ENCODE assay signal across 12 mouse cellular contexts in genomic region chr9:37329456-37329855, GRCm38 (mm10). TPM values are rescaled to one million over a fixed set of nuclear protein-coding genes. Genes with fewer than 3 reads are reported as not detected.
DNase-seq lines count a peak whose midpoint lies in the region; ATAC-seq and TF ChIP-seq lines count a peak whose summit lies in the region.
"Had no signal": no experiment of that assay in that cellular context is flagged by ENCODE, and none has a peak within 500 bp of the region (broad histone marks: within the 10 kb centered on the region; RNA-seq: fewer than 3 reads in every experiment).

No protein-coding gene starts in this region.

- no peak overlapping the region for H3K27ac ChIP-seq in forebrain, postnatal 0 days (ENCODE audit: low read depth, low read length)
- no peak overlapping the region for H3K27ac ChIP-seq in forebrain, embryonic 16.5 days (ENCODE audit: low read length)
- H3K27ac ChIP-seq: limb, embryonic 12.5 days had no signal

- H3K9ac ChIP-seq in forebrain, postnatal 0 days = no peak overlapping the region
- no peak overlapping the region for H3K9ac ChIP-seq in forebrain, embryonic 16.5 days (replicated peaks; ENCODE audit: low read depth, low read length)
- H3K9ac ChIP-seq: limb, embryonic 12.5 days had no signal

- WGBS in forebrain, postnatal 0 days = 23% methylated on average over 3 of the region's 3 CpGs
- WGBS in forebrain, embryonic 16.5 days = 30% methylated on average over 3 of the region's 3 CpGs

- no peak overlapping the region for H3K4me3 ChIP-seq in forebrain, postnatal 0 days (ENCODE audit: low read depth, low read length)
- H3K4me3 ChIP-seq in forebrain, embryonic 16.5 days (replicated peaks; ENCODE audit: low read length) = no peak overlapping the region
- H3K4me3 ChIP-seq: limb, embryonic 12.5 days; myocyte had no signal

- no peaks in the 10 kb centered on the region for H3K9me3 ChIP-seq in forebrain, postnatal 0 days (ENCODE audit: low read length)
- H3K9me3 ChIP-seq in forebrain, embryonic 16.5 days (ENCODE audit: control insufficient read depth, low read length) = no peaks in the 10 kb centered on the region
- H3K9me3 ChIP-seq: limb, embryonic 12.5 days had no signal

- H3K4me2 ChIP-seq in forebrain, postnatal 0 days (ENCODE audit: low read depth) = no peak overlapping the region
- no peak overlapping the region for H3K4me2 ChIP-seq in forebrain, embryonic 16.5 days (ENCODE audit: low read length)
- H3K4me2 ChIP-seq: limb, embryonic 12.5 days had no signal

- H3K27me3 ChIP-seq in forebrain, postnatal 0 days (ENCODE audit: insufficient read depth, low read length) = no peaks in the 10 kb centered on the region
- no peaks in the 10 kb centered on the region for H3K27me3 ChIP-seq in forebrain, embryonic 16.5 days (replicated peaks; ENCODE audit: control insufficient read depth, insufficient read depth, low read length)
- H3K27me3 ChIP-seq: limb, embryonic 12.5 days had no signal

- no peaks in the 10 kb centered on the region for H3K36me3 ChIP-seq in forebrain, postnatal 0 days (ENCODE audit: insufficient read depth)
- no peaks in the 10 kb centered on the region for H3K36me3 ChIP-seq in forebrain, embryonic 16.5 days (ENCODE audit: control insufficient read depth, insufficient read depth)
- H3K36me3 ChIP-seq: limb, embryonic 12.5 days had no signal

- peak; percentile 35 for DNase-seq in forebrain, postnatal 0 days
- DNase-seq in lung, postnatal 25 days (ENCODE audit: low spot score) = peak; percentile 38
- DNase-seq in lung, postnatal 4 days = no peak
- no peak for DNase-seq in neural tube, embryonic 10.5 days (ENCODE audit: extremely low spot score, low spot score)
- DNase-seq in MN1 (ENCODE audit: low spot score) = no peak
- DNase-seq: cerebellum, postnatal 36 days had no signal

- H3K4me1 ChIP-seq in forebrain, postnatal 0 days (ENCODE audit: insufficient read depth) = no peaks in the 10 kb centered on the region
- H3K4me1 ChIP-seq in forebrain, embryonic 16.5 days (replicated peaks; ENCODE audit: control insufficient read depth, insufficient read depth, low read length) = no peaks in the 10 kb centered on the region
- H3K4me1 ChIP-seq: limb, embryonic 12.5 days had no signal

- TF ChIP-seq CTCF in forebrain, postnatal 0 days (IDR thresholded peaks at IDR 0.05; ENCODE audit: low read depth) = peak; percentile 78

- no peak for ATAC-seq in forebrain, postnatal 0 days
- no peak for ATAC-seq in forebrain, embryonic 16.5 days
- peak; percentile 79 for ATAC-seq in activated CD4-positive, CD25-positive, alpha-beta regulatory T cell, adult 4 months
- ATAC-seq in neutrophil, adult 5-6 weeks (ENCODE audit: extremely low read depth, insufficient number of reproducible peaks, low FRiP score, poor library complexity, severe bottlenecking) = peak; percentile 67; the same call in 1 of the 2 replicates

RNA-seq across cellular contexts. Expression of gene Ccdc15, which starts 18.8 kb away (rescaled TPM):
- total RNA-seq in forebrain, postnatal 0 days (2014; rRNA removed) = 6.3 and 8.7 TPM in 2 replicates
- 4.2 and 7.8 TPM in 2 replicates for polyA plus RNA-seq in forebrain, postnatal 0 days (2015; fragmentation: Nextera tagmentation; extraction: Ambion mirVana)
- 8.3 and 9.9 TPM in 2 replicates for polyA plus RNA-seq in forebrain, embryonic 16.5 days (2015; fragmentation: Nextera tagmentation; extraction: Ambion mirVana)
- 1 to 10 TPM; 3.8 to 6.9 TPM for polyA plus RNA-seq in activated CD4-positive, CD25-positive, alpha-beta regulatory T cell, adult 4 months (2017; shearing (Covaris generic))
- total RNA-seq in neutrophil, adult 5-6 weeks (2017) = 13.5 and 15.1 TPM in 2 replicates

RNA-seq across cellular contexts. Expression of gene Hepacam, which starts 37.7 kb away (rescaled TPM):
- 11.8 and 17.2 TPM in 2 replicates for total RNA-seq in forebrain, postnatal 0 days (2014; rRNA removed)
- 27.8 and 39.8 TPM in 2 replicates for polyA plus RNA-seq in forebrain, postnatal 0 days (2015; fragmentation: Nextera tagmentation; extraction: Ambion mirVana)
- 6.3 and 6.6 TPM in 2 replicates for polyA plus RNA-seq in forebrain, embryonic 16.5 days (2015; fragmentation: Nextera tagmentation; extraction: Ambion mirVana)
- polyA plus RNA-seq in activated CD4-positive, CD25-positive, alpha-beta regulatory T cell, adult 4 months (2017; shearing (Covaris generic)) = not detected
- total RNA-seq in neutrophil, adult 5-6 weeks (2017) = not detected in 2 replicates
- polyA plus RNA-seq: intestine, embryonic 14.5 days; limb, embryonic 12.5 days; myocyte had no signal

Comparison
In these comparisons a context has a peak if more than half of its experiments do, and no peak if none do; other contexts are left out.
1. DNase-seq: peak in forebrain, postnatal 0 days (single experiment) and lung, postnatal 25 days (single experiment); none in lung, postnatal 4 days (0 of 2), neural tube, embryonic 10.5 days (single experiment) and MN1 (single experiment).
2. ATAC-seq: peak in activated CD4-positive, CD25-positive, alpha-beta regulatory T cell, adult 4 months (single experiment) and neutrophil, adult 5-6 weeks (single experiment); none in forebrain, postnatal 0 days (single experiment) and forebrain, embryonic 16.5 days (single experiment).